Mouse (Mus musculus) heart, postnatal 0 days (tissue): ENCODE results near the gene Kif3c.

Experiments
- CTCF ChIP-seq: IDR thresholded peaks from 2 replicates; pipeline ENCODE4 v1.5.1; 2016; ENCODE audit warnings: antibody characterized with exemption, control low read depth, low read depth
- EP300 ChIP-seq: IDR thresholded peaks from 2 replicates; pipeline ENCODE4 v1.6.1; 2016; ENCODE audit warnings: antibody characterized with exemption, low read depth

DNA sequence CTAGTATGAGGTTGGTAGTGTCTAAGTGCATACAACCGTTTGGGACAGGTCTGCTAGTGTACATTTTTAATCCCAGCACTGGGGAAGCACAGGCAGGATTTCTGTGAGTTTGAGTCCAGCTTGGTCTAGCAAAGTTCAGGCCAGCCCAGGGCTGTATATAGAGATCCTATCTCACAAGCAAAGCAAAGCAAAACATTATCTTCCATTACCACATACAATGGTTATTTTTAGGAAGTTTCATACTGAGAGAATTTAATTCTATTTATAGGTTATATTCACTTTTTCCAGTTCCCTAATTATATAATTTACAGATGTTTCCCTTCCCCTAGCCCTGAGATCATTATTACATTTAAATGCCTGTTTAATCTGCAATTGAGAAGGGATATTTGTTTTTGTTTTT, 26.3 kb downstream of the Kif3c start:
- no peak for TF ChIP-seq CTCF
- TF ChIP-seq EP300, result no peak
